Mouse (Mus musculus) liver, postnatal 0 days (tissue): ENCODE measurements around the gene Tgfb1i1. TPM values are rescaled to one million over a fixed set of nuclear protein-coding genes. Genes with fewer than 3 reads are reported as not detected.
A peak's percentile ranks its signal among the peaks of the same experiment; 100 is the strongest.

Source experiments
- ATAC-seq: fragments of 200-750 bp; cut with Nextera tagmentation; 2 replicates; pipeline ENCODE4 v1.8.0; 2017; ENCODE audit warnings: mild to moderate bottlenecking, moderate library complexity
- DNase-seq: peaks from one replicate; pipeline ENCODE4 v3.0.0-alpha.2; 2016
- H3K27ac ChIP-seq: fragments of 300-500 bp; sonication (generic); 2 replicates; pipeline ENCODE4 v1.5.1; 2014; ENCODE audit warnings: antibody characterized with exemption, moderate library complexity, mild to moderate bottlenecking, low read depth
- H3K27me3 ChIP-seq: fragments of 300-500 bp; sonication (generic); 2 replicates; pipeline ENCODE4 v1.6.1; 2014; ENCODE audit warnings: low read length, control low read depth, mixed read lengths; ENCODE audit not compliant: insufficient read depth
- H3K36me3 ChIP-seq: fragments of 300-500 bp; sonication (generic); replicated peaks from 2 replicates; pipeline ENCODE4 v1.6.1; 2014; ENCODE audit warnings: mild to moderate bottlenecking, control low read depth, low read length, moderate library complexity, mixed read lengths; ENCODE audit not compliant: insufficient read depth
- H3K4me1 ChIP-seq: fragments of 300-500 bp; sonication (generic); 2 replicates; pipeline ENCODE4 v1.6.1; 2014; ENCODE audit warnings: antibody characterized with exemption, mild to moderate bottlenecking, control low read depth; ENCODE audit not compliant: insufficient read depth
- H3K4me2 ChIP-seq: fragments of 300-500 bp; sonication (generic); 2 replicates; pipeline ENCODE4 v1.6.1; 2014; ENCODE audit warnings: low read depth, mild to moderate bottlenecking, low read length, moderate library complexity, mixed read lengths
- H3K4me3 ChIP-seq: fragments of 300-500 bp; sonication (generic); 2 replicates; pipeline ENCODE4 v1.5.1; 2014; ENCODE audit warnings: low read depth, low read length
- H3K9ac ChIP-seq: fragments of 300-500 bp; sonication (generic); replicated peaks from 2 replicates; pipeline ENCODE4 v1.6.1; 2014; ENCODE audit warnings: mild to moderate bottlenecking, moderate library complexity
- H3K9me3 ChIP-seq: fragments of 300-500 bp; sonication (generic); 2 replicates; pipeline ENCODE4 v1.6.1; 2016; ENCODE audit warnings: mild to moderate bottlenecking, control low read depth, low read length, mixed read lengths
- CTCF ChIP-seq: sonication (generic); IDR thresholded peaks from 2 replicates; pipeline ENCODE4 v1.5.1; 2016; ENCODE audit warnings: antibody characterized with exemption, low read depth
- EP300 ChIP-seq: IDR thresholded peaks from 2 replicates; pipeline ENCODE4 v1.6.1; 2016; ENCODE audit warnings: antibody characterized with exemption, low read depth, mild to moderate bottlenecking
- WGBS: fragments of 180-500 bp; shearing (Covaris S2); extraction: QIAGEN DNeasy Blood & Tissue Kit; methylation state at CpG from one replicate; pipeline ENCODE4 v1.1.7; 2014; ENCODE audit not compliant: insufficient replicate concordance; 5-methylcytosine and 5-hydroxymethylcytosine counted together
- polyA plus RNA-seq: library from polyadenylated mRNA; unstranded; fragments of >200 nt; fragmentation: Nextera tagmentation; extraction: Ambion mirVana; gene quantifications from 2 replicates; pipeline ENCODE4 v1.2.1, GENCODE M21; 2015

The Tgfb1i1 gene
- polyA plus RNA-seq, 1 experiment from 2014 or later = 10.4 TPM

DNA sequence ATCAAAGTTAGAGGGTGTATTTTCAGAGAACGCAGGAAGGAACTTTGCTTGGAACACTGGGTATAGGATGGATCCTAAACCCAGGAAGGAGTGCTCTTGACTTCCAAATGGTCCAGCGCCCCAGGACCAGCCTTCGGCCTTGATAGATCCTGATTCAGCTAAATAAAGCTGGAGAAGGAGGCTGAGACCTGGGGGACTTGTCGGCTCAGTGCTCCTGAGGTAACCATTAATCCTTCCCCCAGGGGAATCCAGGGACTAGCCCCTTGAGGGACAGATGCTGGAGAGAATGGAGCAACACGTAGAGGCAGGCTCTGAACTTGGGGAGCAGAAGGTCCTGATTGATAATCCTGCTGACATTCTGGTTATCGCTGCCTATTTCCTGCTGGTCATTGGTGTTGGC lies 18.8 kb downstream of the Tgfb1i1 start, which contains the start of gene Slc5a2:
Gene Slc5a2, plus strand, starts transcription at position 247 of the 400 bp plus-strand sequence.
- H3K27me3 ChIP-seq = 0 out of 2 replicates have a peak, but pooled peaks cover 5% of the 10 kb centered on the region
- no peaks in the 10 kb centered on the region for H3K36me3 ChIP-seq
- H3K4me1 ChIP-seq = peaks cover 5% of the 10 kb centered on the region
- TF ChIP-seq CTCF (no peak), EP300 (no peak)
- H3K4me2 ChIP-seq = no peak within 1 kb of the TSS
- ATAC-seq = no peak
- no peak within 1 kb of the TSS for H3K9ac ChIP-seq
- no peak for DNase-seq
- H3K4me3 ChIP-seq = no peak within 1 kb of the TSS
- H3K27ac ChIP-seq = no peak within 1 kb of the TSS
- whole genome bisulfite sequencing = 68% methylated on average over 6 of the region's 6 CpGs
- H3K9me3 ChIP-seq = no peaks in the 10 kb centered on the region

- TF ChIP-seq EP300 (no peak), CTCF (no peak)
- WGBS = 75% methylated on average over 5 of the region's 5 CpGs
- no peak for ATAC-seq
Observed at GRCm38 (mm10) chr7:128266056-128266455, 19.4 kb downstream of the Tgfb1i1 start.

DNA sequence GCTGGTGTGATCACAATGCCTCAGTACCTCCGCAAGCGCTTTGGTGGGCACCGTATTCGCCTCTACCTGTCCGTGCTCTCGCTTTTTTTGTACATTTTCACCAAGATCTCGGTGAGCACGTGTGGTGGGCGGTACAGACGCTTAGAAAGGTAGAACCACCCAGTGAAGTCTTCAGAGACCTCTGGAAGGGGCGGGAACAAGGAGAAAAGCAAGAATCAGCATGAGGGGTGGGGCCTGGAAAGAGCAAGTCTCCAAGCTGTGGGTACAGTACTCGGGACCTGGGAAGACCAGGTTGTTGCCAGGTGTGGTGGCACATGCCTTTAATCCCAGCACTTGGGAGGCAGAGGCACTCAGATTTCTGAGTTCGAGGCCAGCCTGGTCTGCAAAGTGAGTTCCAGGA lies 20.8 kb downstream of the Tgfb1i1 start:
- Histone ChIP-seq H3K4me3 (no peak overlapping the region), H3K4me2 (no peak overlapping the region), H3K9ac (no peak overlapping the region), H3K27ac (no peak overlapping the region), H3K27me3 (0 out of 2 replicates have a peak, but pooled peaks cover 5% of the 10 kb centered on the region), H3K4me1 (peaks cover 6% of the 10 kb centered on the region), H3K36me3 (peaks cover 11% of the 10 kb centered on the region), H3K9me3 (no peaks in the 10 kb centered on the region)
- DNase-seq (no peak), ATAC-seq (no peak)
- WGBS = 65% methylated on average over 13 of the region's 13 CpGs
- TF ChIP-seq CTCF (no peak), EP300 (no peak)

More at GRCm38 (mm10) chr7:128266056-128266455, 19.4 kb downstream of the Tgfb1i1 start:
- 0 out of 2 replicates have a peak, but pooled peaks cover 5% of the 10 kb centered on the region for H3K27me3 ChIP-seq
- no peaks in the 10 kb centered on the region for H3K36me3 ChIP-seq
- no peak overlapping the region for H3K9ac ChIP-seq
- no peaks in the 10 kb centered on the region for H3K9me3 ChIP-seq
- no peak overlapping the region for H3K4me2 ChIP-seq
- DNase-seq = no peak
- H3K4me3 ChIP-seq = no peak overlapping the region
- H3K27ac ChIP-seq = no peak overlapping the region
- H3K4me1 ChIP-seq = peaks cover 6% of the 10 kb centered on the region

GRCm38 (mm10) chr7:128267813-128268212 lies 21.2 kb downstream of the Tgfb1i1 start:
- TF ChIP-seq CTCF = no peak
- TF ChIP-seq EP300 = no peak
- no peak overlapping the region for H3K4me2 ChIP-seq

GRCm38 (mm10) chr7:128270431-128270850 lies 23.8 kb downstream of the Tgfb1i1 start:
- no peak for TF ChIP-seq CTCF
- TF ChIP-seq EP300 = peak; percentile 51; the same call in 1 of the 2 replicates
- ATAC-seq (peak; percentile 95), DNase-seq (peak; percentile 72)
- Histone ChIP-seq H3K27ac (no peak overlapping the region), H3K4me1 (peaks cover 6% of the 10 kb centered on the region), H3K27me3 (0 out of 2 replicates have a peak, but pooled peaks cover 1% of the 10 kb centered on the region), H3K9me3 (no peaks in the 10 kb centered on the region), H3K36me3 (peaks cover 38% of the 10 kb centered on the region), H3K4me2 (peak overlapping the region; percentile 52), H3K4me3 (no peak overlapping the region), H3K9ac (no peak overlapping the region)
- 38% methylated on average over 13 of the region's 13 CpGs for WGBS

More at GRCm38 (mm10) chr7:128267813-128268212, 21.2 kb downstream of the Tgfb1i1 start:
- WGBS = 80% methylated on average over 7 of the region's 7 CpGs
- Histone ChIP-seq H3K9me3 (no peaks in the 10 kb centered on the region), H3K4me1 (peaks cover 6% of the 10 kb centered on the region), H3K27me3 (0 out of 2 replicates have a peak, but pooled peaks cover 5% of the 10 kb centered on the region), H3K36me3 (peaks cover 12% of the 10 kb centered on the region), H3K4me3 (no peak overlapping the region), H3K9ac (no peak overlapping the region), H3K27ac (no peak overlapping the region)
- DNase-seq (no peak), ATAC-seq (no peak)

DNA sequence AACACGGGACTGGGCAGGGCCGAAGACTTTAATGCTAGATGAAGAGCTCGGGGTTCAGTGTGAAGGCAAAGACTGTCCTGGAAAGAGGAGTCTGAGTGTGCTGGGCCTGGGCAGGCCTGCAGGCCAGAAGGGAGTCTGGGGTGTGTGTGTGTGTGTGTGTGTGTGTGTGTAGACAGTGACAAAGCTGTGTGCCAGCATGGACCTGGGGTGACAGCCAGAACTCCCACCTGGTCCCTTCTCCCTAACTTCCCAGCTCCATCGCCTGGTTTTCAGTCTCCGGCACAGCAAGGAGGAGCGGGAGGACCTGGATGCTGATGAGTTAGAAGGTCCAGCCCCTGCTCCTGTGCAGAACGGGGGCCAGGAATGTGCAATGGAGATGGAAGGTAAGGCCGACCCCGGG lies 24.9 kb downstream of the Tgfb1i1 start:
- WGBS = 92% methylated on average over 9 of the region's 9 CpGs
- DNase-seq (no peak), ATAC-seq (no peak)
- Histone ChIP-seq H3K4me3 (0 out of 2 replicates have a peak overlapping the region, but pooled peaks have one; percentile 13), H3K9me3 (no peaks in the 10 kb centered on the region), H3K4me1 (peaks cover 6% of the 10 kb centered on the region), H3K4me2 (no peak overlapping the region), H3K27ac (no peak overlapping the region), H3K36me3 (peaks cover 48% of the 10 kb centered on the region), H3K9ac (no peak overlapping the region), H3K27me3 (no peaks in the 10 kb centered on the region)
- TF ChIP-seq EP300 (no peak), CTCF (no peak)
